Mouse (Mus musculus): ENCODE data around the gene Cftr.

The Cftr gene

DNA sequence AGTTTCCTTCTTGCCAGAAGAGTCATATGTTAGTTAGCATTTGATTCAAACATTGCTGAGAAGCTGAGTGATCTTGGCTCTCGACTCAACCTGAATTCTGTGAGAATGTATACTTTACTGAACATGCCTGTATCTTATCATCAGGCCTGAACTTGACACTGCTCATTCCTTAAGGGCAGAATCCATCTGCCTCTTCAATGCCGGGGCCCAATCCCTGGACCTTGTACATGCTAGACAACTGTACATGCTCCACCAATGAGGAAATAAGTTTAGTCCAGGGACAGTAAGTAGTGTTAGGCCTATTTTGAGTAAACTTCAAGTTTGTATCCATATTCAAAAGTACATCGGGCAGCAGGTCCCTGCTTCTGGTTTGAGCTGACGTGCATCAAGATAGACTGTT, 134.6 kb downstream of the Cftr start:
- CTCF ChIA-PET: no interaction called here
- POLR2A ChIA-PET: no interaction called here

DNA sequence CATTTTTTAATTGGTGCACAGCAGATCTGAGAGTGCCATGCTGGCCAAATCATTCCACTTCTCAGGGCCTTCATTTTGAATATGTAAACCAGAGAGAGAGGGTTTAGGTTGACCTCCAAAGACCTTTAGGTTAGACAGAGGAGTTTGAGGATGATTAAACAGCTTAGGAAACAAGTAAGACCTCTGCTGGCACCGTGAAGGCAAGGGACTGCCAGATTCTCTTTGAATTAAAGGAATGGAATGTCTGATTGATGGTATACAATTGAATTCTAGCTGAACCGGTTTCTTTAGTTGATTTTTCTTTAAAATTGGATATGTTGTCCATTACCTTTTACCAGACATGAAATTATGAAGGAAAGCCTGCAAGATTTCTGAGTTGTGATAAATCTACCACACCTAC, 140.5 kb downstream of the Cftr start:
- POLR2A ChIA-PET: no interaction called here
- CTCF ChIA-PET: no interaction called here

DNA sequence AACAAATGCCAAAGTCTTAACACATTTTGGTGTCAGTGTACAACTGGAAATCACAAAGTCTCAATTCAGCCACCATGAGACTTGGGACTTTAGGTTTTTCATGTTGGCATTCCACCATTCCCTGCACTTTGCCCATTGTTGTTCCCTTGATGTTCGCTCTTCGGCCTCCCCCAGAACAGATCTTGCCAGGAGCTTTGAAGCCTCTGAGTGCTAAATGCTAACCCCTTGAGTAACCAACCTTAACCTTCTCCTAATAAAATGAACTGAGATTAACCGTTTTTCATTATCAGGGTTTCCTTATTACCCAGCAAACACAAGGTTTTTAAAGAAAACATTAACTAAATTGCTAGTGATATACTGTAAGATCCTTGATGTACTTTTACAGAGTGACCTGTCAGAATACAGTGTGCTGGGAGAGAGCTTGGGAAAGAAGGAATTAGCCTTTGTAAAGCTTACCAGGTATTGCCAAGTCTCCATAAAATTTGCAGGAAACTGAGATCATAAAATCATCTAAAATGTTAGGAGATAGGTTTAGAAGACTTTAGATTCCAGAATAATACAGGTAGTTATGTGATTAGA, 144.0 kb downstream of the Cftr start:
- CTCF ChIA-PET: no interaction called here
- POLR2A ChIA-PET: no interaction called here

DNA sequence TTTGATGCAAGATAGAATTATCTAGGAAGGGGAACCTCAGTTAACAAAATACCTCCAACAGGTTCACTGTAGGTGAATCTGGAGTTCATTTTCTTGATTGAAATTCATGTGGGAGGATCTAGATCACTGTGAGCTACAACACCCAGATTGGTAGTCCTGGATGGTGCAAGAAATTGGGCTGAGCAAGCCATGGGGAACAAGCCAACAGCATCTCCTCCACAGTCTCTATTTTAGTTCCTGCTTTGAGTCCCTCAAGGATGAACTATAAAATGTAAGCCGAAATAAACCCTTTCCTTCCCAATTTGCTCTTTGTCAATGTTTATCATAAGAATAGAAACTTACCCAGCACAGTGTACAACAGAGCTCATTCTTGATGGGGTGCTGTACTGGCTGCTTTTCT, 152.5 kb downstream of the Cftr start:
- CTCF ChIA-PET: interaction anchor here in 1 of 4 experiments (1.0 kb wide), 1 partner anchor 151 kb away, joined by 3 read pairs; no protein-coding TSS in a partner anchor
- POLR2A ChIA-PET: interaction anchor here in 1 of 4 experiments (0.5 kb wide), 1 partner anchor 409 kb away, joined by 4 read pairs; no protein-coding TSS in a partner anchor

DNA sequence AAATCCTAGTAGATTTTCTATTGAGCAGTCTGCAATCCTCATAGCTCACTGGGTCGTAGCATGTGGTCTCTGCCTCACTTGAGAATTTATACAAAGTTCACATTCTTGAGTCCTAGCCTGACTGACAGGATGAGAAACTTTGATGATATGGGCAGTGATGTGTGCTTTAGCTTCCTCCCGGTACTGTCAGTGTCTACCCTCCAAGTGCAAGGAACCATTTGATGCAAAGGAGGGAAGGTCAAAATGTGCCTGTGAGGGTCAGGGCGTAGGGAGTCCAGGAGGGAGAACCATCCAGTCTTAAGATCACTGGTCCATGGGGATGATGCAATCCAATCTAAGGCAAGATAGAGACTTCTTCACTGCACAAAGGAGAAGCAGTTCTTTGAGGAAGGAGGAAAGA, 164.9 kb downstream of the Cftr start:
- CTCF ChIA-PET: no interaction called here
- POLR2A ChIA-PET: no interaction called here

DNA sequence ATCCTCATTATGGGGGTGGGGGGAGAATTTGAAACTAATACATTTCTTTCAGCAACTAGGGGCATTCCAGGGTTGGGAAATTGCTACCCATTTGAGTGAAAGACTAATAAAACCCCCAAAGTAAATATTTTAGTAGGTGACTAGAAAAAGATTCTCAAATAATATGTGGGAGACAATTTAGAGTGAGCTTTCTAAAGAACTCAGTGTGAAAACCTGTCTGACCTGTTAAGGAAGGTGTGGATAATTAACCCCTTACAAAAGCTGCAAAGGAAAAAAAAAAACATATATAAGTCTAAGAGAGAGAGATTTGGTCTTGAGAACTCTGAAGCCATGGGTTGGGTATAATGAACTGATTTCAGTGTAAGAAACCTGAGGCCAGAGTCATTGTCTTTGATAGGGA, 167.8 kb downstream of the Cftr start:
- CTCF ChIA-PET: no interaction called here
- POLR2A ChIA-PET: no interaction called here

DNA sequence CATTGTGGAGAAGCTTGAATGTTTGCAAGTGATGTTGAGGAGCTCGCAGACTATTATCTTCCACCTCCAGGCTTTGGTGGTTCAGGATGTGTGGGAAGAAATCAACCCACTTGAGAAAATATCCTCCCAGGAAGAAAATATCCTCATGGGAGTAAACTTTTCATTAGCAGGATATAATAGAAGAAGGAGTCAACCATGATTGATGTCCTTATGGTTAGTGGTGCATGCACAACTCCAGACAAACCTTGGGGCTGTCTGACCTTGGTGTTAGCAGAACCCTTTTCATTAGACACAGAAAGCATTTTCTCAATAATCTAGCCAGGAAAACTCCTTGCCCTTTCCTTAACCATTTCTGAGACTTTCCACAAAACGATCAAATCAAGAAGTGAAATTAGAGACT, 173.8 kb downstream of the Cftr start:
- POLR2A ChIA-PET: no interaction called here
- CTCF ChIA-PET: no interaction called here

DNA sequence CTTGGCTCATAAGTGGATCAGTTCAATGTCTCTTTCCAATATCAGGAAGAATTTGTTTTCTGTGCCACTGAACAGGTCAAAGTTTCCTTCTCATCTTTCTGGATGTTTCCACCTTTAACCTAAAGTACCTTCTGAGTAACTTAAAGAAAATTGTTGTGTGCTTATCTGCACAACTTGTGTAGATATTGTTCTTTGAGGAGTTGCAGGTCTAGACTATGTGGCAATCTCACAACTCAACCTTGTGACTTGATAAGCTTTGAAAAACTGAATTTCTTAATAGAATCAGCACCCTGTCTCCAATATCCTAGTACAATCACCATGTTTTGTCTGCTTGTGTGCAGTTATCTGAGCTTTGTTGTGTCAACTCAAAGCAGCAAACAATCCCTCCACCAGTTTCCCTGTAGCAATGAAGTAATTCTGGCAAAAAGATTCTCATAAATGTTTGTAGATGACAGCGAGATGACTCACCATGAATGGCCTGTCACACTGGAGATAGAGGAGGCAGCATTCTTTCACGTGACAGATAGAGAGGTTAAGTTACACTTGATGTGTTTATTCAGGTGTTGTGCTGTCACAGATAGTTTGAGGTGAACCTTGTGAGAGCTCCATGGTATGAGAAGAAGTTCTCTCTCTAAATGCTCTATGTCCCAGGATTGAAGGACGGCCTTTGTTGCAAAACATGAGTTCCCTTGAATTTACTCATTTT, 178.8 kb downstream of the Cftr start:
- CTCF ChIA-PET: no interaction called here
- POLR2A ChIA-PET: interaction anchor here in 1 of 4 experiments (0.6 kb wide), 1 partner anchor 402 kb away, joined by 3 read pairs; no protein-coding TSS in a partner anchor

DNA sequence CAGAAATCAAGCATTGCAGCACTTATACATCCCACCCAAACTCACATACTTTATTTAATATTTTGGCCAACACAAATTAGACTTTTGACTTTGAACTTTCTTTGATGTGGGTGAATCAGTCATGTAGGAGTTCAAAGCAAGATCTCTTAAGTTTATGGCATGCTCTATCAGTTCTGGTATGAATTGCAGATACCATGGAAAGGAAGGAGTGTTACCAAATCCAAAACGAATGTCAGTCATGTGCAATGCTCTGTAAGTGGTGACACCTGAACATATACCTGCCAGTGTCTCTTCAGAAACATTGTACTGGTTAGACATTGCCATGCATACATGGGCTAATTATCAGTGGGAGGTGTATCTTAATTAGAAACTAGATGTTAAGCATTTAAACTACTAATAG, 189.7 kb downstream of the Cftr start:
- ChIA-PET POLR2A (interaction anchor here in 1 of 4 experiments (0.8 kb wide), 1 partner anchor 519 kb away, joined by 3 read pairs; no protein-coding TSS in a partner anchor), CTCF (no interaction called here)

DNA sequence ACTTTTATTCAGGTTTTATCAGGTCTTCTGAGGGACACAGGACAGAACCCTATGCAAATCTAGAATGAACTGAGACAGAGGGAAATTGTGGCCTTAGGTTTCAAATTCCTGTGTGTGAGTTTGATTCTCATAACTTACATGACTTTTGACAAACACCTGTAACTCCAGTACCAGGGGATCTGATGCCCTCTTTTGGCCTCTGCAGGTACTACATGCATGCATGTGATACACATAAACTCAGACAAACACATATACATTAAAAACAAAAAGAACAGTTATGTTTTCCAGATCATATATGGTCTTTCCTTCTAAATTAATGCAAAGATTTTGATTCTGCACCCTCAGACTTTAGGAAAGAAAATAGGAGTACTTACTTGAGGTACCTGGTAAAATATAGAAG, 190.5 kb downstream of the Cftr start:
- ChIA-PET POLR2A (no interaction called here), CTCF (no interaction called here)

DNA sequence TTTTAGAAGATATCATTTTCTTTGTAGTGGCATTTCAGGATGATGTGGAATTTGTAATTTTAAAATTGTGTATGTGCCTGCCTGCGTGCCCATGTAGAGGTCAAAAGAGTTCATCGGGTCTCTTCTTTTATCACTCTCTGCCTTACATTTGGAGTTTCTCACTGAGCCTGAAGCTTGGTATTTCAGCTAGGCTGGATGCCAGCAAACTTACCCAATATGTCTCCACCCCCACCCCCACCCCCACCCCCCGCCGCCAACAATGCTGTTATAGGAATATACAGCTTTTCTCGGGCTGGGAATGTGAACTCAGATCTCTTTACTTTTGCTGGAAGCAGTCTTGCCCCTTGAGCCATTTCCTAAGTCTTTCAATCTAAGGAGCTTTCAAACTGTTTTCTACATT, 191.7 kb downstream of the Cftr start:
- ChIA-PET CTCF (no interaction called here), POLR2A (no interaction called here)

DNA sequence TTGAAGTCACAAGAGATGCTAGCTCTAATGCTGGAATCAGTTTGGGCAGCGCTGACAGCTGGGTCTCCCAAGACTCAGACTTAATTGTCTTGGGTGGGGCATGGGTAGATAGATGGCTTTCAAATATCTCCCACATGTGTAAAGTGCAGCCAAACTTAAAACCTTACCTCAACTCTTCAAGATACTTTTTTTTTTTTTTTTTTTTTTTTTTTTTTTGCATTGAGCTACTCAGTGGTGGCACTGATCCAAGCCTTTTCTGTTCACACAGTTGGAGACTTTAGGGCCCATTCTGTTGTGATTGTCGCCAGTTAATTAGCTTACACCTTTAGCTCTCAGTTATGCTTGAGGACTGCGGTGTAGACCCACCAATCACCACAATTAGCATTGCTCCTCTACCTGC, 198.6 kb downstream of the Cftr start:
- ChIA-PET POLR2A (interaction anchor here in 1 of 4 experiments (0.6 kb wide), 1 partner anchor 324 kb away, joined by 3 read pairs; no protein-coding TSS in a partner anchor), CTCF (no interaction called here)

DNA sequence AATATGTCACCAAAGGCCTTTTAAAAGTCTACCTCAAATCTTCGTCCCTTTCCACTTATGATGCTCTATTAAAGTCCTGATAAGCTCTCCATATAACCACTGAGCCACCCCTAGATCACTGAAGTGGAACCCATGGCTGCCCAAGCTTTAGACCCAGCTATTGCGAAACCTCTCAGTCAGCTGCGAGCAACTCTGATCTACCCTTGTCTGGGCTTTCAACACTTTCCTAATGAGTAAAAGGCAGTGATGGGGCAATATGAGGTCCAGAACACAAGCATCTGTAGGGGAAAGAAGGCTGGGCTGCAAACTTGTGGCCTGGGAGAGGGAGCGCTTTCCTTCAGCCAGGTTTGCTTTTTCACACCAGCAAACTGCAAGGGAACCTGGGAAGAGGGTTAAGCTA, 199.2 kb downstream of the Cftr start:
- ChIA-PET CTCF (no interaction called here), POLR2A (interaction anchor here in 1 of 4 experiments (0.6 kb wide), 1 partner anchor 324 kb away, joined by 3 read pairs; no protein-coding TSS in a partner anchor)

Data from embryonic stem cell, embryonic (primary cell).